Mouse (Mus musculus): Measurements from ENCODE around the gene Cfap300. TPM values are rescaled to one million over a fixed set of nuclear protein-coding genes. Genes with fewer than 3 reads are reported as not detected.

Gene Cfap300
- polyA plus RNA-seq, 1 experiment: 0.84 TPM

DNA sequence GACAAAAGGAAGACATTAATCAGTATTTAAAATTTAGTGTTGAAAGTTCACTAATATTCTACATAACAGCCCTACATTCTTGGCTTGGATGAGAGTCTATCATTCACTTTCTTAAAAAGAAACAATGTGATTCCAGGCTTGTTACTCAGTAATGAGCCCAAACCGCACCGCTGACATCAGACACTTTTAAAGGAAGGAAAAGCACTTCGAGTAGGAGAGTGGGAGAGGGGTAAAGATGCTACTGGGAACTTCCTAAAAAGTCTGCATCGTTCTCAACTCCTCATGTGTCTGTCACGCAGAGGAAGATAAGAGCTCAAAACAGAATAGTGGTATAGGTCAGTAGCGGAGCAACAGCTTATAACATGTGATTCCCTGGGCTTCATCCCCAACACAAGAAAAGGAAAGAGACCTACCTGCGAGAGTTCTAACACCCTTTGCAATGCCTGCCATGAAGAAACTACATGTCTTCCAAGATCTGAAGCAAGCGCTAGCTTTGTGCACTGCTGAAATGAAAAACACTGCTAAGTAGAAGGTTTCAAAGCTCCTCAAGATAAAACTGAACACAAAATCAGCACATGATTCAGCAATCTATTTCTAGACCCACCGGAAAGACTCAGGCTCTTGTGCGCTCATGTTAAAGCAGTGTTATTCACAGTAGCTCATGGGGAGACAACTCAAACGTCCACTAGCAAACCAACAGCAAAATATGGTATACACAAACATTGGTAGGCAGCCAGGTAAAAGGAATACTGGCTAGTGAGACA lies 63.3 kb downstream of the Cfap300 start:
- Histone ChIP-seq H3K4me3 (no peak overlapping the region), H3K79me2 (ENCODE audit: control insufficient read depth, insufficient read depth) (peaks cover 95% of the 10 kb centered on the region), H3K4me2 (ENCODE audit: low read depth) (no peak overlapping the region), H3ac (ENCODE audit: control insufficient read depth, insufficient read length) (no peak overlapping the region), H3K27me3 (ENCODE audit: control insufficient read depth, insufficient read depth, insufficient read length) (no peaks in the 10 kb centered on the region), H3K36me3 (ENCODE audit: control insufficient read depth, insufficient read depth) (no peaks in the 10 kb centered on the region)
- TF ChIP-seq REST (IDR thresholded peaks at IDR 0.05; ENCODE audit: insufficient read depth, insufficient read length) (no peak), USF1 (IDR thresholded peaks at IDR 0.05; ENCODE audit: low read depth) (no peak), TCF12 (IDR thresholded peaks at IDR 0.05; ENCODE audit: insufficient read depth, poor library complexity, severe bottlenecking) (no peak), POLR2AphosphoS2 (IDR thresholded peaks at IDR 0.05; ENCODE audit: insufficient read length, low read depth) (no peak), POLR2A (IDR thresholded peaks at IDR 0.05; ENCODE audit: insufficient read length, low read depth) (no peak), MYOG (IDR thresholded peaks at IDR 0.05; ENCODE audit: control insufficient read depth in 1 of 3, insufficient read depth in 1 of 3, insufficient read length in 2 of 3, low read depth in 2 of 3) (no peak), SRF (IDR thresholded peaks at IDR 0.05; ENCODE audit: control insufficient read depth, insufficient read length, low read depth) (no peak), E2F4 (IDR thresholded peaks at IDR 0.05; ENCODE audit: insufficient read depth) (no peak), CEBPB (IDR thresholded peaks at IDR 0.05; ENCODE audit: insufficient read depth, poor library complexity, severe bottlenecking) (no peak), MAX (IDR thresholded peaks at IDR 0.05; ENCODE audit: low read depth) (no peak), TCF3 (IDR thresholded peaks at IDR 0.05; ENCODE audit: insufficient read length, low read depth) (no peak), MYOD1 (IDR thresholded peaks at IDR 0.05; ENCODE audit: control insufficient read depth in 1 of 3, insufficient read length in 2 of 3, low read depth in 2 of 3) (no peak)

DNA sequence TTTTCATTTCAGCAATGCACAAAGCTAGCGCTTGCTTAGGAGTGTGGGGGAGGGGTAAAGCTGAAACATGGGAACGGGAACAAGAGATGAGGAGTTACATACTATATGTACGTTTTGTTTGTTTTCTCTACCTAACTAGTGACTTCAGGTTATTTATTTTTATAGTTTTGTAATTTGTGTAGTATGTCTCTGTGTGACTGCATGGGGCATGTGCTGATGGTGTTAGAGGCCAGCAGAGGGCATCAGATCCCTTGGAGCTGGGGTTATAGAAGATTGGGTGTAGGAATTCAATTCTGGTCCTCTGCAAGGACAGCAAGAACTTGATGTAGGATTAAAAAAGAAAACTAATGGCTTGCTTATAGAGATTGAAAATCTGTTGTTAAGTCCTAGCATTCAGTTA lies 64.1 kb downstream of the Cfap300 start:
- H3K4me3 ChIP-seq: no peak overlapping the region
- TF ChIP-seq TCF3 (IDR thresholded peaks at IDR 0.05; ENCODE audit: insufficient read length, low read depth): no peak
- TF ChIP-seq POLR2A (IDR thresholded peaks at IDR 0.05; ENCODE audit: insufficient read length, low read depth): no peak
- TF ChIP-seq USF1 (IDR thresholded peaks at IDR 0.05; ENCODE audit: low read depth): no peak
- TF ChIP-seq MAX (IDR thresholded peaks at IDR 0.05; ENCODE audit: low read depth): no peak
- TF ChIP-seq REST (IDR thresholded peaks at IDR 0.05; ENCODE audit: insufficient read depth, insufficient read length): no peak
- TF ChIP-seq POLR2AphosphoS2 (IDR thresholded peaks at IDR 0.05; ENCODE audit: insufficient read length, low read depth): no peak
- TF ChIP-seq CEBPB (IDR thresholded peaks at IDR 0.05; ENCODE audit: insufficient read depth, poor library complexity, severe bottlenecking): no peak
- TF ChIP-seq MYOG (IDR thresholded peaks at IDR 0.05; ENCODE audit: control insufficient read depth in 1 of 3, insufficient read depth in 1 of 3, insufficient read length in 2 of 3, low read depth in 2 of 3): no peak
- TF ChIP-seq TCF12 (IDR thresholded peaks at IDR 0.05; ENCODE audit: insufficient read depth, poor library complexity, severe bottlenecking): no peak
- no peak for TF ChIP-seq SRF (IDR thresholded peaks at IDR 0.05; ENCODE audit: control insufficient read depth, insufficient read length, low read depth)
- TF ChIP-seq E2F4 (IDR thresholded peaks at IDR 0.05; ENCODE audit: insufficient read depth): no peak
- no peak for TF ChIP-seq MYOD1 (IDR thresholded peaks at IDR 0.05; ENCODE audit: control insufficient read depth in 1 of 3, insufficient read length in 2 of 3, low read depth in 2 of 3)

DNA sequence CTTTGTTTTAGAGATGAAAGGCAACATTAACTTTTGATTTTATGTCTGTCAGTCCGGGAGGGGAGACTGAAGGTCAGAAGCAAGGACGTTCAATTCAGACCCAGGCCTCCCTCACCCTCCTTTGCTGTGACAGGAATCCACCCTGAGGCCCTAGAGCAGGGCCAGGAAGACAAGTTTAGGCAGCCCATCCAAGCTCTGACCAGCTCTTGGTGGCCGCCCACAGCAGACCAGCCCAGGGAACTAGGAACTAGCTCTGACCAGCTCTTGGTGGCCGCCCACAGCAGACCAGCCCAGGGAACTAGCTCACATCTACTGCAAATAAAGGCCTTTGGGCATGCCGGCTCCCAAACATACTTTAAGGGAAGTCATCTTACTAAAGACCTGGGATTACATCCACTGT lies 65.0 kb downstream of the Cfap300 start:
- H3K4me2 ChIP-seq (ENCODE audit: low read depth): no peak overlapping the region
- H3ac ChIP-seq (ENCODE audit: control insufficient read depth, insufficient read length): no peak overlapping the region
- peaks cover 86% of the 10 kb centered on the region for H3K79me2 ChIP-seq (ENCODE audit: control insufficient read depth, insufficient read depth)
- peaks cover 11% of the 10 kb centered on the region for H3K36me3 ChIP-seq (ENCODE audit: control insufficient read depth, insufficient read depth)
- no peak overlapping the region for H3K4me3 ChIP-seq
- H3K27me3 ChIP-seq (ENCODE audit: control insufficient read depth, insufficient read depth, insufficient read length): no peaks in the 10 kb centered on the region
- TF ChIP-seq E2F4 (IDR thresholded peaks at IDR 0.05; ENCODE audit: insufficient read depth) (no peak), CEBPB (IDR thresholded peaks at IDR 0.05; ENCODE audit: insufficient read depth, poor library complexity, severe bottlenecking) (no peak), TCF3 (IDR thresholded peaks at IDR 0.05; ENCODE audit: insufficient read length, low read depth) (no peak), POLR2AphosphoS2 (IDR thresholded peaks at IDR 0.05; ENCODE audit: insufficient read length, low read depth) (no peak), MYOD1 (IDR thresholded peaks at IDR 0.05; ENCODE audit: control insufficient read depth in 1 of 3, insufficient read length in 2 of 3, low read depth in 2 of 3) (no peak), TCF12 (IDR thresholded peaks at IDR 0.05; ENCODE audit: insufficient read depth, poor library complexity, severe bottlenecking) (no peak), SRF (IDR thresholded peaks at IDR 0.05; ENCODE audit: control insufficient read depth, insufficient read length, low read depth) (no peak), MYOG (IDR thresholded peaks at IDR 0.05; ENCODE audit: control insufficient read depth in 1 of 3, insufficient read depth in 1 of 3, insufficient read length in 2 of 3, low read depth in 2 of 3) (no peak), REST (IDR thresholded peaks at IDR 0.05; ENCODE audit: insufficient read depth, insufficient read length) (no peak)

More for the DNA sequence above, 64.1 kb downstream of the Cfap300 start:
- peaks cover 91% of the 10 kb centered on the region for H3K79me2 ChIP-seq (ENCODE audit: control insufficient read depth, insufficient read depth)
- peaks cover 3% of the 10 kb centered on the region for H3K36me3 ChIP-seq (ENCODE audit: control insufficient read depth, insufficient read depth)
- H3K4me2 ChIP-seq (ENCODE audit: low read depth): no peak overlapping the region
- H3K27me3 ChIP-seq (ENCODE audit: control insufficient read depth, insufficient read depth, insufficient read length): no peaks in the 10 kb centered on the region
- H3ac ChIP-seq (ENCODE audit: control insufficient read depth, insufficient read length): no peak overlapping the region

GRCm38 (mm10) chr9:7971993-7972392 lies 70.6 kb downstream of the Cfap300 start:
- no peak overlapping the region for H3K4me2 ChIP-seq (ENCODE audit: low read depth)
- H3K36me3 ChIP-seq (ENCODE audit: control insufficient read depth, insufficient read depth): peaks cover 14% of the 10 kb centered on the region
- TF ChIP-seq TCF12 (IDR thresholded peaks at IDR 0.05; ENCODE audit: insufficient read depth, poor library complexity, severe bottlenecking): no peak
- TF ChIP-seq MAX (IDR thresholded peaks at IDR 0.05; ENCODE audit: low read depth): no peak
- no peak for TF ChIP-seq E2F4 (IDR thresholded peaks at IDR 0.05; ENCODE audit: insufficient read depth)
- TF ChIP-seq REST (IDR thresholded peaks at IDR 0.05; ENCODE audit: insufficient read depth, insufficient read length): no peak
- TF ChIP-seq USF1 (IDR thresholded peaks at IDR 0.05; ENCODE audit: low read depth): no peak
- no peak overlapping the region for H3ac ChIP-seq (ENCODE audit: control insufficient read depth, insufficient read length)
- peaks cover 48% of the 10 kb centered on the region for H3K79me2 ChIP-seq (ENCODE audit: control insufficient read depth, insufficient read depth)
- no peak overlapping the region for H3K4me3 ChIP-seq
- H3K27me3 ChIP-seq (ENCODE audit: control insufficient read depth, insufficient read depth, insufficient read length): no peaks in the 10 kb centered on the region

Other genes with a start within 250 kb of the Cfap300 start
- gene Birc2, start 205.8 kb downstream of the Cfap300 start, polyA plus RNA-seq (2012; fragmentation: generic; extraction: Trizol): 6.3 TPM
- 0.14 TPM for gene Birc3, start 169.6 kb downstream of the Cfap300 start, polyA plus RNA-seq (2012; fragmentation: generic; extraction: Trizol)
- gene Yap1, start 38.2 kb downstream of the Cfap300 start, polyA plus RNA-seq (2012; fragmentation: generic; extraction: Trizol): 27.5 TPM
- 0.34 TPM for gene Cep126, start 91.5 kb upstream of the Cfap300 start, polyA plus RNA-seq (2012; fragmentation: generic; extraction: Trizol)

Data from myocyte (in vitro differentiated cells).